Mouse (Mus musculus) activated CD4-positive, CD25-positive, alpha-beta regulatory T cell, adult 4 months (primary cell): ENCODE measurements around the gene Gm14137. TPM values are rescaled to one million over a fixed set of nuclear protein-coding genes. Genes with fewer than 3 reads are reported as not detected.

Source experiments
- polyA plus RNA-seq, 2 experiments: library from polyadenylated mRNA; unstranded; fragments of 100-300 nt; shearing (Covaris generic); gene quantifications; one replicate each; pipeline ENCODE4 v1.2.1; 2017

Gm14137 gene
- polyA plus RNA-seq, 2 experiments from 2014 or later = 0.29 to 0.70 TPM

Other genes starting within 250 kb of the Gm14137 start
- gene Chst14, start 248.0 kb upstream of the Gm14137 start, polyA plus RNA-seq = 1 to 10 TPM; 1.3 to 1.5 TPM
- gene Ccdc32, start 145.1 kb upstream of the Gm14137 start, polyA plus RNA-seq = 10 to 100 TPM; 20.5 to 21.3 TPM
- 1 to 10 TPM; 2.3 to 2.4 TPM for gene Rpusd2, start 139.7 kb upstream of the Gm14137 start, polyA plus RNA-seq
- 10 to 100 TPM; 17.4 to 18.1 TPM for gene Knl1, start 127.4 kb upstream of the Gm14137 start, polyA plus RNA-seq
- gene Rad51, start 61.7 kb upstream of the Gm14137 start, polyA plus RNA-seq = 10 to 100 TPM in 1 of 2 experiments, 1 to 10 TPM in 1; 9.9 to 12.3 TPM
- gene Rmdn3, start 17.5 kb upstream of the Gm14137 start, polyA plus RNA-seq = 10 to 100 TPM; 10.5 to 15.3 TPM
- not detected for gene Gchfr, start 6.7 kb upstream of the Gm14137 start, polyA plus RNA-seq
- gene Zfyve19, start 34.1 kb downstream of the Gm14137 start, polyA plus RNA-seq = 10 to 100 TPM; 31.4 to 44.0 TPM
- 10 to 100 TPM; 21.8 to 29.0 TPM for gene Dnajc17, start 34.3 kb downstream of the Gm14137 start, polyA plus RNA-seq
- gene Ppp1r14d, start 55.4 kb downstream of the Gm14137 start, polyA plus RNA-seq = not detected
- gene Spint1, start 62.9 kb downstream of the Gm14137 start, polyA plus RNA-seq = not detected
- gene Rhov, start 96.8 kb downstream of the Gm14137 start, polyA plus RNA-seq = not detected
- gene Vps18, start 114.2 kb downstream of the Gm14137 start, polyA plus RNA-seq = 1 to 10 TPM; 4.7 to 7.1 TPM
- gene Dll4, start 151.3 kb downstream of the Gm14137 start, polyA plus RNA-seq = not detected
- gene Chac1, start 176.7 kb downstream of the Gm14137 start, polyA plus RNA-seq = not detected